ENCODE assay signal across 9 mouse cellular contexts in genomic region chr11:120597240-120598235, GRCm38 (mm10). TPM values are rescaled to one million over a fixed set of nuclear protein-coding genes. Genes with fewer than 3 reads are reported as not detected.
DNase-seq lines count a peak whose midpoint lies in the region; ATAC-seq and TF ChIP-seq lines count a peak whose summit lies in the region.
"Had no signal": no experiment of that assay in that cellular context is flagged by ENCODE, and none has a peak within 500 bp of the region (broad histone marks: within the 10 kb centered on the region; RNA-seq: fewer than 3 reads in every experiment).

No protein-coding gene starts in this region.

- intact Hi-C loops in left cerebral cortex, postnatal 36 days (cut with DNase I): no loop called here

- 4% methylated on average over 98 of the region's 99 CpGs for WGBS in lung, adult 2 months
- 4% methylated on average over 90 of the region's 99 CpGs for WGBS in limb, embryonic 13.5 days
- 4% methylated on average over 99 of the region's 99 CpGs for WGBS in neural tube, embryonic 15.5 days

- H3K4me3 ChIP-seq in lung, adult 2 months (replicated peaks; ENCODE audit: extremely low read depth, low read depth, low read length): peak overlapping the region; percentile 61
- H3K4me3 ChIP-seq in limb, embryonic 13.5 days: peak overlapping the region; percentile 92
- peak overlapping the region; percentile 97 for H3K4me3 ChIP-seq in neural tube, embryonic 15.5 days (replicated peaks)

- peak overlapping the region; percentile 93 for H3K27ac ChIP-seq in limb, embryonic 13.5 days
- H3K27ac ChIP-seq in neural tube, embryonic 15.5 days (replicated peaks): peak overlapping the region; percentile 90

- H3K9ac ChIP-seq in limb, embryonic 13.5 days: peak overlapping the region; percentile 99
- peak overlapping the region; percentile 96 for H3K9ac ChIP-seq in neural tube, embryonic 15.5 days (replicated peaks)

- no peaks in the 10 kb centered on the region for H3K27me3 ChIP-seq in limb, embryonic 13.5 days
- H3K27me3 ChIP-seq in neural tube, embryonic 15.5 days (replicated peaks): no peaks in the 10 kb centered on the region

- no peak for TF ChIP-seq POLR2A in lung, adult 2 months (IDR thresholded peaks at IDR 0.05; ENCODE audit: borderline replicate concordance, extremely low read depth, low read depth, low read length)

- no peak for DNase-seq in lung, adult 2 months
- DNase-seq in lung, postnatal 10 days: no peak
- DNase-seq in left cerebral cortex, adult 18-20 months (ENCODE audit: low spot score in 2 of 2): no peak
- DNase-seq in left cerebral cortex, postnatal 36 days (ENCODE audit: low spot score in 2 of 2): no peak

- peaks cover 70% of the 10 kb centered on the region for H3K36me3 ChIP-seq in limb, embryonic 13.5 days
- peaks cover 55% of the 10 kb centered on the region for H3K36me3 ChIP-seq in neural tube, embryonic 15.5 days

- TF ChIP-seq CTCF in lung, adult 2 months (IDR thresholded peaks at IDR 0.05; ENCODE audit: insufficient read depth, low read length): no peak

- peak overlapping the region; percentile 93 for H3K4me2 ChIP-seq in limb, embryonic 13.5 days (replicated peaks)
- H3K4me2 ChIP-seq in neural tube, embryonic 15.5 days: peak overlapping the region; percentile 95

- peaks cover 12% of the 10 kb centered on the region for H3K4me1 ChIP-seq in lung, adult 2 months (ENCODE audit: control insufficient read depth, insufficient read depth, low read length)
- peaks cover 28% of the 10 kb centered on the region for H3K4me1 ChIP-seq in limb, embryonic 13.5 days
- peaks cover 31% of the 10 kb centered on the region for H3K4me1 ChIP-seq in neural tube, embryonic 15.5 days

- peak; percentile 7 for ATAC-seq in activated CD4-positive, CD25-positive, alpha-beta regulatory T cell, adult 4 months
- ATAC-seq in granulocyte monocyte progenitor cell, adult 5-6 weeks (replicated peaks; ENCODE audit: poor library complexity, severe bottlenecking): 0 out of 2 replicates have a peak, but pooled peaks have one; percentile 4
- ATAC-seq in limb, embryonic 13.5 days (ENCODE audit: low FRiP score, low read depth): peak; percentile 49
- peak; percentile 62 for ATAC-seq in neural tube, embryonic 15.5 days (ENCODE audit: low FRiP score)

- H3K9me3 ChIP-seq in limb, embryonic 13.5 days: no peaks in the 10 kb centered on the region
- H3K9me3 ChIP-seq in neural tube, embryonic 15.5 days (replicated peaks): no peaks in the 10 kb centered on the region

RNA-seq across cellular contexts. Expression of gene Alyref, which starts 0.6 kb away (rescaled TPM):
- 26.1 and 29.1 TPM in 2 replicates for polyA plus RNA-seq in lung, adult 2 months (2012; rRNA removed)
- polyA plus RNA-seq in activated CD4-positive, CD25-positive, alpha-beta regulatory T cell, adult 4 months (2017; shearing (Covaris generic)): 10 to 100 TPM; 18.9 to 51.6 TPM
- 161 and 171 TPM in 2 replicates for total RNA-seq in granulocyte monocyte progenitor cell, adult 5-6 weeks (2014; fragmentation: Nextera tagmentation)
- total RNA-seq in granulocyte monocyte progenitor cell, adult 5-6 weeks (2017): 315 and 430 TPM in 2 replicates
- 480 and 508 TPM in 2 replicates for polyA plus RNA-seq in limb, embryonic 13.5 days (2015; fragmentation: Nextera tagmentation; extraction: Ambion mirVana)
- 219 and 265 TPM in 2 replicates for polyA plus RNA-seq in neural tube, embryonic 15.5 days (2015; fragmentation: Nextera tagmentation; extraction: Ambion mirVana)
- 10 to 100 TPM; 60.8 to 62.9 TPM for total RNA-seq in left cerebral cortex, adult 18-20 months (2021)
- total RNA-seq in left cerebral cortex, postnatal 36 days (2021): 10 to 100 TPM; 59.7 to 67.5 TPM

RNA-seq across cellular contexts. Expression of gene Anapc11, which starts 0.7 kb away (rescaled TPM):
- polyA plus RNA-seq in lung, adult 2 months (2012; rRNA removed): 136 and 159 TPM in 2 replicates
- 100 to 1,000 TPM; 112 to 117 TPM for polyA plus RNA-seq in activated CD4-positive, CD25-positive, alpha-beta regulatory T cell, adult 4 months (2017; shearing (Covaris generic))
- total RNA-seq in granulocyte monocyte progenitor cell, adult 5-6 weeks (2014; fragmentation: Nextera tagmentation): 80.9 and 96.2 TPM in 2 replicates
- total RNA-seq in granulocyte monocyte progenitor cell, adult 5-6 weeks (2017): 26.9 and 27.0 TPM in 2 replicates
- 217 and 222 TPM in 2 replicates for polyA plus RNA-seq in limb, embryonic 13.5 days (2015; fragmentation: Nextera tagmentation; extraction: Ambion mirVana)
- polyA plus RNA-seq in neural tube, embryonic 15.5 days (2015; fragmentation: Nextera tagmentation; extraction: Ambion mirVana): 206 and 208 TPM in 2 replicates
- total RNA-seq in left cerebral cortex, adult 18-20 months (2021): 10 to 100 TPM; 95.1 to 98.8 TPM
- 10 to 100 TPM; 91.4 to 99.7 TPM for total RNA-seq in left cerebral cortex, postnatal 36 days (2021)

RNA-seq across cellular contexts. Expression of gene Npb, which starts 10.7 kb away (rescaled TPM):
- 2.5 and 3.0 TPM in 2 replicates for polyA plus RNA-seq in lung, adult 2 months (2012; rRNA removed)
- not detected for polyA plus RNA-seq in activated CD4-positive, CD25-positive, alpha-beta regulatory T cell, adult 4 months (2017; shearing (Covaris generic))
- not detected in 2 replicates for total RNA-seq in granulocyte monocyte progenitor cell, adult 5-6 weeks (2014; fragmentation: Nextera tagmentation)
- not detected in 2 replicates for total RNA-seq in granulocyte monocyte progenitor cell, adult 5-6 weeks (2017)
- 2.3 and 2.8 TPM in 2 replicates for polyA plus RNA-seq in limb, embryonic 13.5 days (2015; fragmentation: Nextera tagmentation; extraction: Ambion mirVana)
- 0.86 and 3.2 TPM in 2 replicates for polyA plus RNA-seq in neural tube, embryonic 15.5 days (2015; fragmentation: Nextera tagmentation; extraction: Ambion mirVana)
- total RNA-seq in left cerebral cortex, adult 18-20 months (2021): 1 to 10 TPM in 1 of 2 experiments, not detected in 1; 1.3 TPM
- 1 to 10 TPM in 1 of 2 experiments, not detected in 1; 1.2 TPM for total RNA-seq in left cerebral cortex, postnatal 36 days (2021)
- total RNA-seq: common myeloid progenitor, adult 5-6 weeks had no signal

RNA-seq across cellular contexts. Expression of gene Arhgdia, which starts 16.1 kb away (rescaled TPM):
- 890 and 923 TPM in 2 replicates for polyA plus RNA-seq in lung, adult 2 months (2012; rRNA removed)
- 100 to 1,000 TPM; 601 to 860 TPM for polyA plus RNA-seq in activated CD4-positive, CD25-positive, alpha-beta regulatory T cell, adult 4 months (2017; shearing (Covaris generic))
- 514 and 552 TPM in 2 replicates for total RNA-seq in granulocyte monocyte progenitor cell, adult 5-6 weeks (2014; fragmentation: Nextera tagmentation)
- 163 and 168 TPM in 2 replicates for total RNA-seq in granulocyte monocyte progenitor cell, adult 5-6 weeks (2017)
- polyA plus RNA-seq in limb, embryonic 13.5 days (2015; fragmentation: Nextera tagmentation; extraction: Ambion mirVana): 530 and 555 TPM in 2 replicates
- polyA plus RNA-seq in neural tube, embryonic 15.5 days (2015; fragmentation: Nextera tagmentation; extraction: Ambion mirVana): 488 and 542 TPM in 2 replicates
- total RNA-seq in left cerebral cortex, adult 18-20 months (2021): 100 to 1,000 TPM; 310 to 324 TPM
- 100 to 1,000 TPM; 304 to 344 TPM for total RNA-seq in left cerebral cortex, postnatal 36 days (2021)

RNA-seq across cellular contexts. Expression of gene Pcyt2, which starts 20.2 kb away (rescaled TPM):
- polyA plus RNA-seq in lung, adult 2 months (2012; rRNA removed): 217 and 238 TPM in 2 replicates
- 100 to 1,000 TPM in 1 of 2 experiments, 10 to 100 TPM in 1; 84.5 to 112 TPM for polyA plus RNA-seq in activated CD4-positive, CD25-positive, alpha-beta regulatory T cell, adult 4 months (2017; shearing (Covaris generic))
- total RNA-seq in granulocyte monocyte progenitor cell, adult 5-6 weeks (2014; fragmentation: Nextera tagmentation): 48.1 and 70.3 TPM in 2 replicates
- 21.9 and 35.5 TPM in 2 replicates for total RNA-seq in granulocyte monocyte progenitor cell, adult 5-6 weeks (2017)
- polyA plus RNA-seq in limb, embryonic 13.5 days (2015; fragmentation: Nextera tagmentation; extraction: Ambion mirVana): 150 and 153 TPM in 2 replicates
- polyA plus RNA-seq in neural tube, embryonic 15.5 days (2015; fragmentation: Nextera tagmentation; extraction: Ambion mirVana): 224 and 248 TPM in 2 replicates
- 100 to 1,000 TPM; 124 to 136 TPM for total RNA-seq in left cerebral cortex, adult 18-20 months (2021)
- total RNA-seq in left cerebral cortex, postnatal 36 days (2021): 100 to 1,000 TPM; 115 to 135 TPM

Comparison
In these comparisons a context has a peak if more than half of its experiments do, and no peak if none do; other contexts are left out.
1. ATAC-seq: peak in every context shown above with its lines; median percentile 62 in neural tube, embryonic 15.5 days; 49 in limb, embryonic 13.5 days; 7 in activated CD4-positive, CD25-positive, alpha-beta regulatory T cell, adult 4 months; 4 in granulocyte monocyte progenitor cell, adult 5-6 weeks.